Mouse (Mus musculus) urinary bladder, postnatal 25 days (tissue): ENCODE measurements around the gene Tcp10c.
"Not testable (repeated sequence)": the region's sequence is repeated elsewhere in the genome, so short reads cannot be mapped to it uniquely, and the experiment has no call there.

Experiments
- DNase-seq: peaks from one replicate; pipeline ENCODE4 v3.0.0; 2022; ENCODE audit warnings: low spot score

Gene Tcp10c

DNA sequence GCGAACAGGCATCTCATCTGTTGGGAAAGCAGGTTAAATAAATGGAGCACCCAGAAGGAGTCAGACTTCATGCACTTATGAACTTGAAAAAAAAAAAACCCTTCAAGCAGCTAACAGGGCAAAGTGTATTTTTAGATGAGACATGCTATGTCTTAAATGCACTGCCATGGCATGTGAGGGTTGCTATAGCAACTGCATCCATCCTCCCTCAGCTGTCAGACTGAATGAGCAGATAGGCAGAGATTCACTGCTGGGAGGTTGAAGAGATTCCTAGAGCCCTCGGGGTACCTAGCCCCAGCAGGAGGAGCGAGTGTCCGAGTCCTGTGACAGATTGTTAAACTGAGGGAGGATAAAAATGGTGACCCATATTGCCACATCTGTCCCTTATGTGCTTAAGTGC, 36.6 kb downstream of the Tcp10c start:
- DNase-seq: not testable (repeated sequence)

- DNase-seq: not testable (repeated sequence)
Measured at GRCm38 (mm10) chr17:13399961-13400360, 45.6 kb downstream of the Tcp10c start.

- DNase-seq: not testable (repeated sequence)
Measured at GRCm38 (mm10) chr17:13402118-13402517, 47.7 kb downstream of the Tcp10c start.

DNA sequence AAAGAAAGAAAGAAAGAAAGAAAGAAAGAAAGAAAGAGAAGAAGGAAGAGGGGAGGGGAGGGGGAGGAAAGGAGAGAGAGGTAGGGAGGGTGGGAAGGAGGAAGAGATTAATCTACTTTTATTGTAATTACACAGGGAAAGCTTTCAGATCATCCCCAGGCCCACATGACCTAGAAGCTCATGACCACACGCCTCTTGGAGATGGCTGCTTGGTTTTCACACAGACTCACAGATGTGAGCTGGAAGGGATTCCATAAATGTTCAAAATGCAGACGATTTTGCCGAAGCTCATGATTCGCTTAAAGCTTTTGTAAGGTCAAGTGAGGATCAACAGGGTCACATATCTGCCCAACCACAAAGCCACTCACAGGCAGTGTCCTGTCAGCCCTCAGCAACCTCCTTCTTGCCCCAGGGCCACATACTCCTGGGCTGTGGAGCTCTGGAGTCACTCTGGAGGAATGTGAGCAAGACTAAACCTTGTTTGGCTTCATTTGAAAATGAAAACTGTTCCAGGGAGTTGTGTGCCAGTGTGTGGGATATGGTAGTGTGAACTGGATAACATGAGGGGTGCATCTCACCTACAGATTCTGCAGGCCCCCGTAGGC, 49.3 kb downstream of the Tcp10c start:
- DNase-seq: not testable (repeated sequence)

DNA sequence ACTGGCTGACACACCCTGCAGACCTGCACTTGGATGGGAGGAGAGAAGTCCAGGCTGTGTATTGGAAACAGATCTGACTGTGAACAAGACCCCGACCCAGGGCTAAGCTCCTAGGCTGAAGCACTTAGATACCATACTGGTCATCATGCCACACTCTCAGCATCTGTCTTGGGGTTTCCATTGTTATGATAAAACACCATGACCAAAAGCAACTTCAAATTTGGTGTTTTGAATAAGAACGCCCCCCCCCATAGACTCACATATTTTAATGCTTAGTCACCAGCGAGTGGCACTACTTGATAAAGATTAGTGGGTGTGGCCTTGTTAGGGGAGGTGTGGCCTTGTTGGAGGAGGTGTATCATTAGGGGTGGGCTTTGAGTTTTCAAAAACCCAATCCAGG, 51.7 kb downstream of the Tcp10c start:
- not testable (repeated sequence) for DNase-seq

DNA sequence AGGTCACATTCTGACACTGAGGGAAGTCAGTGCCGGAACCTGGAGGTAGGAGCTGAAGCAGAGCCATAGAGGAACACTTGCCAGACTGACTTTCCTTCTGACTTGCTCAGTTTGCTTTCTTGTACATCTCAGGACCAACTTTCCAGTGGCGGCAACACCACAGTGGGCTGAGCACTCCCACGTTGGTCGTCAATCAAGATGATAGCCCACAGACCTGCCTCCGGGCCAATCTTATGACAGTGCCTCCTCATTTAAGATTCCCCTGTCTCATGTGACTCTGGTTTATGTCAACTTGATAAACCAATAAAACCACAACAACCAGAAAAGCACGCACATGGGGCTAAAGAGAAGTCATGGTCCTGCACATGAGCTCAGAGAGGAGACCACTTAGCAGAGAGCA, 52.3 kb downstream of the Tcp10c start:
- DNase-seq: not testable (repeated sequence)

DNA sequence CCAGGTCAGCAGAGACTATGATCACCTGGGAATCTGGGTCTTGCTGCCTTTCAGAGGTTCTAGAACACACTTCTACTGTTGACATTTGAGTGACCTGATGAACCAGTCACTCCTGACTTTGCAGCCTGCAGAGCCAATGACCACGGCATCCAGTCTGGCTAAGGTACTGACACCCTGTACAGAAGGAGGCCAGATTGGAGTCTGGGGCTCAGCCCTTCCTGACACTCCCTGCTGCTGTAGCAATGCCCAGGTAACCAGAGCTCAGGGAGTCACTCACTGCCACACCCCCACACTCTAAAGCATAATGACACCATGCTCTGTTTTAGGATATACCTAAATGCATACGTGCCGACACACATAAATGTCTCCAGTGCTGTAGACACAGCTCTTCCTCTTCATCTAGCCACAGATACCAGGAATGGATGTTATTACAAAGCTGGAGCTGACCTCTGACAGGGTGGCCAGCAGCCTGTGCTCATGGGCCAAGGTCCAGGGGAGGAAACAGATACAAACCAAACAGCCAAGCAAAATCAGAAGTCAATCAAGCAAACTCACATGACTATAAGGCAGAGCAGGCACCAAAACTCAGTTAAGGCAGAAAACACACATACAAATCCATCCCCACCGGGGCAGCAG, 53.4 kb downstream of the Tcp10c start:
- not testable (repeated sequence) for DNase-seq

GRCm38 (mm10) chr17:13408257-13408633, 53.9 kb downstream of the Tcp10c start:
- not testable (repeated sequence) for DNase-seq

DNA sequence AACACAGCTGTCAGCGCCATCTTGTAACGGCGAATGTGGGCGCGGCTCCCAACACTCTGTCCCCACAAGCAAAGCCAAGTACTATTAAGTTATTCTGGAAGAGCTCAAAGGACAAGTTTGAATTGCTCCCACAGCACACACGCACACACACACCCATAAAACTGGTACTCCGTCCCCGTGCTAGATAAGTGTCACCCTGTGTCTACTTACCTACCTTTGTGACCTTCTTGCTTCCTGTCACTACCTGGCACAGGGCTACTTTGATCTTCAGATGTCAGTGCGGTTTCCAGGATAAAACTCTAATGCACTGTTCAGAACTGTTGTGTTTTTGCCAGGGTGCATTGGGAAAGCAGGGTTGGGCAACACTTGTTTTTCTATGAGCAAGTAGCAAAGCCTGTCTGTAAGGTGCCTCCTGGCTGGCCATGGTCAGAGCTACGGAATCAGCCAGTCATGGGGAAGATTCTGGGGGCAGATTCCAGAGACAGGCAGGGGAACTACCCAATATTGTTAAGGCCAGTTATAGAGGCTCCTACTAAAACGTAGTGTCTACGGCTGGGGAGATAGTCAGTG, 66.7 kb downstream of the Tcp10c start:
- not testable (repeated sequence) for DNase-seq

DNA sequence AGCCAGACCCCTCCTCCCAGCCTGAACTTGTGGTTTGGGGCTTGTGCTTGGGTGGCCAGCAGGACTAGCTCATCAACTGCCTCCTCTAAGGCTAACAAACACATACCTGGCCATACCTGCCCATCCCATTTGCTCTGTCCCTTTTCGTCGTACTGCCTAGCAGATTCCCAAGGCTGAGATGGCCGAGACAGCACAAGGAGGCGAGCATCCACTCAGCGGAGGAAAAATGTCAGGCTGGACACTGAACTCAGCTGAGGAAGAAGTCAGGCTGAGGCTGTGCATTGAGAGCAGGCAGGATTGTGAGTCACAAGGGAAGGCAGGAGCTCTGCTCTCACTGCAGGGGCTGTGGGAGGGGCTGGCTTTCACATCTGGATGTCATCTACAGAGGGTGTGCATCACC, 68.3 kb downstream of the Tcp10c start:
- not testable (repeated sequence) for DNase-seq

DNA sequence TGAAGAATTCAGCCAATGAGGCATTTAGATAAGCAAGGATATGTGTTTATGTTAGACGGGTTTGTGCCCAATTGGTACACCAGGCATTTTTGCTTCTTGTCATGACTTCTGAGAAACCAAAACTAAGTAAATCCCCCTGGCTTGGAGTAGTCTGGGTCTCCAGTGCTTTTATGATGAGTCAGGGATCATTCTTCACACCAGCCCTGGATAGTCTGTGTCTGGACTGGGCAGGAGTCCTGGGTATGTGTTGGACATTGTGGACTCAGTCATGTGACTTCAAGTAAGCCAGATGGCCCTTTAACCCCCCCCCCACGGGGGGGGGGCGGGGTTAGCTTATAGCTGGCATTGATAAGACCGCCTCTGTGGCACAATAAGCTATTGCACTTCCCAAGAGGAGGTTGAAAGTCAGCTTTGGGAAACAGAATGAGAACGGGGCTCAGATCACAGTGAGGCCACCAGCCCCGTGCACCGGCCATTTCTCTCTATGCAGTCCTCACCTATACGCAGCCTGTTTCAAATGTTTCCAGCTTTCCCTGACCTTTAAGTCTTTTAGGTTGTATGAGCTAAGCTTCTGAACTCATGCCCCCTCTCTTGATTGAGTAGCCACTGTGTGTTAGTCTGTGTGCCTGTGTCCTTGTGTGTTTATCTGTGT, 69.1 kb downstream of the Tcp10c start:
- DNase-seq: not testable (repeated sequence)

- DNase-seq: not testable (repeated sequence)
Measured at GRCm38 (mm10) chr17:13424321-13424720, 69.9 kb downstream of the Tcp10c start.

GRCm38 (mm10) chr17:13425694-13426093, 71.3 kb downstream of the Tcp10c start:
- not testable (repeated sequence) for DNase-seq

DNA sequence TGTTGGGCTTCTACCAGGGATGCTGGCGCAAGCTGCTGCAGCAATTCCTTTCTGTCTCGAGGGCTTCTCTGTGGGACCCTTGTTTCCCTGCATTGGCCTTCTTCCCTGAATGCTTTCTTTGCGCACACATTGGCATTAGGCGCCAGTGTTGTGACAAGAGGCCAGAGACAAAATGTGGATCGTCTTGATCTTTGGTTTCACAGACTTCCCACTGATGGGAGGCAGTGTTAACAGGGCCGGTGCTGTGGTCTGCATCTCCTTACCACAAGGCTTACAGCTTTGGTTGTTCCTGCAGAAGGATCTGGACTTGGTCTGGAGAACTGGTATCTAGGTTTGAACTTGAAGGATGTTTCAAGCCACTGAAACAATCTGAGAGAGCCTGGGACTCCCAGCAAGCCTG, 72.1 kb downstream of the Tcp10c start:
- not testable (repeated sequence) for DNase-seq
